Mouse (Mus musculus): Measurements from ENCODE around the gene Fmo4. TPM values are rescaled to one million over a fixed set of nuclear protein-coding genes. Genes with fewer than 3 reads are reported as not detected.
A peak's percentile ranks its signal among the peaks of the same experiment; 100 is the strongest.

The Fmo4 gene
- under 1 TPM in 1 of 2 experiments, not detected in 1; 0.27 TPM for total RNA-seq (2021)

DNA sequence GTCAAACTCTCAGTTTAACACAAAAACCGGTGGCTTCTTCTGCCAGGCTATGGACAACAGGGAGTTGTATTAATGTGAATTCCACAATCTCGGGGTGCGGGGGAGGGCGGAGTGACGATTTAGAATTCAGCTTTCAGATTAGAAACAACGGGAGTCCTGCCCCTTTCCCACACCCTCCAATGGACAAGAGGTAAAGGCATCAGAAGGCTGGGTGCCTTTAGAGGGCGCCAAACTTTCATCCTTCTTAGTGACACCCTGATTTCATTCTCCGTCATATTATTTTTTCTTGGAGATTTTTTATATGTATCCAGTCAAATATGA, at the start of gene Fmo4:
TSS of gene Fmo4 (minus strand) at position 137 of the 321 bp plus-strand sequence.
- intact Hi-C loops (cut with DNase I): loop anchor here (5.0 kb wide), 1 partner anchor 244 kb away; no protein-coding TSS in a partner anchor
- DNase-seq: peak; percentile 55 to 59

DNA sequence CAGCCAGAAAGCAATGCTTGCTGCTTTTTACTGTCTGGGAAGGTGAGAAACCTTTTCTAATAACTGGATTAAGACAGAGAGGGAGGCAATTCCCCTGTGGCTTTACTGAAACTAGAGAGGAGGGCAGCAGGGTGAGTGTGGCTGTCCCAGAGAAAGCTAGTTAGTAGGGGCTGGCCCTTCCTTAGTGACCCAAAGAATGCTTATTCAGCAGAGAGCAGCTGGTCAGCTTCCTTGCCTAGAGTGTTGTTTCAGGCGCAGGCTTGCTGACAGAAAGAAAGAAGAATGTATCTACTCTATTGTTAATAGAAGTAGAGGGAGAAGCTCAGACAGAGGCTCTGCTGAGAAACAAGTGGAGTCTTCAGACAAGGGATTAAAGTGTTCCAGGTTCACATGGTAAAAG, 48.6 kb upstream of the Fmo4 start:
- intact Hi-C loops (cut with DNase I): no loop called here
- no peak for DNase-seq

DNA sequence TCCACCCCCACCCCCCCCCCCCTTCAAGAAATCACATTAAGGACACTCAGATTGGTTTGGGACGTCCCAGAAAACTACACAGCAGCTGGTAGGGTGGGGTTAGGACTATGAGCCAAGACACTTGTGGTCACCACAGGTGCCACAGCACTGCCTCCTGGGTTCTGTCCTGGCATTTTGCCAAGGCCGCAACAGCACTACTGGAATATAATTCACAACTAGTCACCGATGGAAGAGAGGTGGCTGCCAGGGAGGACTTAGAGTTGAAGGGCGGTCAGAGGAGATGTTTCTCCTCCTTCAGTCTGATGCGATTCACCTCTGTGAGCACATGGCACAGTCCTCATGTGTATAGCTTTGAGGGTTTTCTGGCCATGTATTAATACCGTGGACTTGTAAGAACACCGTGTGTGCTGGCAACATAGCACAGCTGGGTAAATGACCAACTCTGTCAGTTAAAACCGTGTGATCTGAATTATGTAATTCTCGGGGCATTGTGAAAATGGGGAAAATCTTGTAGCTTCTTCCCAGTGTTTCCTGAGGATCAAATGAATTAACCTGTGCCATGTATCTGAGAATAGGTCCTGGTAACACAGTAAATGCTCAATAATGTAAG, 46.3 kb upstream of the Fmo4 start:
- intact Hi-C loops (cut with DNase I): no loop called here
- DNase-seq: no peak

DNA sequence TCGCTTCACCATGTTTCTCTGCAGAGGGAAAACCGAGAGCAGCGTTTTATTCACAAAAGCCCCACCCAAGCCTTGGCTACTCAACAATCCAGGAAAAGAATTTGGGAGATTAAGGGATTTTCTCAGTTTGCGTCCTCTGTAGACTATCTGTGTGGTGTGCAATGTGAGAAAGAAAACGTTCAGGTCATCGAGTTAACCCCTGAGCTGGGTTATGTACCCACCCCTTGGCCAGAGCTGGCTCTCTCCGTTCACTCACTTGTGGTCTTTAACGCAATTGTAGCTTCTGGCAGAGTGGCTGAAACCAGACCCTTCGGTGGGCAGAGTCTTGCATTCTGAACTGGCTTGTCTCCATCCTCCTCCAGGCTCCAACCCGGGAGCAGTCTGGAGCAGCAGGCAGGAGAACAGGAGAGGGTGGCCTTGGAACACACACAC, 45.8 kb upstream of the Fmo4 start:
- intact Hi-C loops (cut with DNase I): no loop called here
- peak in 1 of 2 experiments; percentile 24 for DNase-seq

DNA sequence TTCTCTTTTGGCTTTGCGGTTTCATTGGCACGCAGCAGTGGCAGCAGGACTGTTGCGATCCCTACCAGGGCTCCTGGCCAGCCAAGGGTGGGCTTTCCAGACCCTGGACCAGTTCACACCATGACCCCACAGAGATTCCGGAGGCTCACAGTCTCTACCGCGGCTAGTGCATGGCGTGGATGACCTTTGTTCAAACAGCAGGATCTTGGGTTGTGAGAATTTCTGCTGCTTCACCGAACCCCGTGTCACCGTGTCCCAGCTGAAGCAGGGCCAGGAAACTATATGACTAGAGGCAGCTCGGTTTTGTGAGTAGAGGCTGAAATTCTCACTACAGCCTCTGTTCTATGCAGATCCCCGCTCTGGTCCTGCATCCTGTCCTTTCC, 45.0 kb upstream of the Fmo4 start:
- intact Hi-C loops (cut with DNase I): no loop called here
- DNase-seq: peak; percentile 27 to 38

DNA sequence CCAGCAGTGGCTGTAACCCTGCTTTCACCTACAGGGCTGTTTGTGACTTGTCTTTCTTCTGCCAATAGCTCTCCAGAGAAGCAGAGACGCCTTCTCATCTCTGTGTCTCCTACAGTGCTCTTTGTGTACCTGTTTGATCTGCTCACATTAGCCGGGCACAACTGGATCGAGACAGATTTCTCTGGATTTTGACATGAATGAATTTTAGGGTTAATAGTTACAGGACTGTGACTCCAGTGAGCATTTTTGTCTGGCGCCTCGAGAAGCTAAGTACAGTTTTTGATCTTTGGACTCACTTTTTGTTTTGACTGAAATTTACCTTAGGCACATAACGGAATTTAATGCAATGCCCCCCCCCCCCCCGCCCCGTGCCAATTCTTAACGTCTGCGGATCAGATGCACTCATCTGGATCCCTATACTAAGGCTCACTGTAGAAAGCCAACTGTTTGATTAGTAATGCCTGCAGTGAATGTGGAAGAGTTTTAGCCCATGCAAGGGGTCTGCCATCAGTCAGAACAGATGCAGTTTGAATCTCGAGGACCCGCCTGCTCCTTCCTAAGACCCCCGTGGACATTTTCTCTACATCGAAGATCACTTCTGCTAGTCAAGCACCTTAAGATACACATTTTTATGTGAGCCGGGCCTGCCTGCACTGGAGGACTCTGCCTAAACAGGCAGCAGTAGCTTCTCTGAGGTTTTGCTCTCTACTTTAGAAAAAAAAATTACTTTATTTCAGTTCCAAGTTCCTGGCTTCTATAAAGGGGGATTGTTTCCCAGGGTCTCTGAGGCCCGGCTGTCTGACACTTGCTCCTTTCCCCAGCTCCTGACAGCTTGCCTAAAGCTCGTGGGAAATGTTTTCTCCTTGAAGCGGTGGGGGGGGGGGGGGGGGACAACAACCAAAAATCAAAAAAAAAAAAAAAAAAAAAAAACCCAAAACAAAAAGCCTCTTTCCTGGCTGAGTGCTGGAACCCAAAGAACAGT, 44.3 kb upstream of the Fmo4 start:
- intact Hi-C loops (cut with DNase I): no loop called here
- no peak for DNase-seq

DNA sequence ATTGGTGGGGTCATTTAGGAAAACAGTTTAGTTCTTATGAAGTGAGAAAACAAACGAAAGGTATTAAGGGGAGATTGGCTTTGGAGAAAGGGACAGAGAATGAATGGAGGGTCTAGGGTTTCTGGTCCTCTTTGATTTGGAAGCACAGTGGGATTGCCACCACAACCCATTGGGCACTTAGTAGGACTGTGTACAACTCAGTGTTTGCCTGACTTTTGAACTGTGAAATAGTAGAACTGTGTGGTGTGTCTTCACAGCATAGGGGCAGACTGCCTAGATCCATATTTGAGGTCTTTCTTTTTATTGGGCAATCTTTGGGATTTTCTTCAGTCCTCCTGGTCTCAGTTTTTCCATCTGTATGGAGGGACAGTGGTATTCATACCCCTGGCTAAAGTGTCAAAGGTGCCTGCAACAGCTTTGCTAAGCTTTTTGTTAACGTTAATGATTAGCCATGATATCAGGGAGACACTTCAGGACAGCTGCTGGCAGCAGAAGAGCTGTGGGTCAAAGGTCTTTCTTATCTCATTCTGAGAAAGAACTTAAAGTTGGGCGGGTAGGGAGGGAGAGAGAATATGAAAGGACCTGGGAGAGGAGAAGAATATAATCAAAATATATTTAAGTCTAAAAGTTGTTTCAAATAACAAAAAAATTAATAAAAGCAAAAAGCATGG, 40.2 kb upstream of the Fmo4 start:
- DNase-seq: no peak
- intact Hi-C loops (cut with DNase I): no loop called here

DNA sequence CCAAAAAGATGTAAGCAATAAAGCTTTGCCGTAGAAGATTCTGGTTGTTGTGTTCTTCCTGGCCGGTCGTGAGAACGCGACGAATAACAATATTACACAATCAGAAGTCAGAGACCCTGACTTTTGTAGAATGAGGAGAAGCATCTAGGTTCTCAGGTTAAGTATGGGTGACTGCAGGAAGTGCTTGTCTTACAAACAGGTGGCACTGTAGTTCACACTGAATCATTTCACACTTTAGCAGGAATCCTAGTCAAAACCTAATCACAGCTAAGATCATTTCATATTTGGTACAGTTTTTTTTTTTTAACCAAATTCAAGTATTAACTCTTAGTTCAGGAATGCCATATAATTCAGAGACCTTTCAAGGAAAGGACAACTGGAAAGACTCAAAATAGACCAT, 33.8 kb upstream of the Fmo4 start:
- intact Hi-C loops (cut with DNase I): no loop called here
- DNase-seq: no peak

DNA sequence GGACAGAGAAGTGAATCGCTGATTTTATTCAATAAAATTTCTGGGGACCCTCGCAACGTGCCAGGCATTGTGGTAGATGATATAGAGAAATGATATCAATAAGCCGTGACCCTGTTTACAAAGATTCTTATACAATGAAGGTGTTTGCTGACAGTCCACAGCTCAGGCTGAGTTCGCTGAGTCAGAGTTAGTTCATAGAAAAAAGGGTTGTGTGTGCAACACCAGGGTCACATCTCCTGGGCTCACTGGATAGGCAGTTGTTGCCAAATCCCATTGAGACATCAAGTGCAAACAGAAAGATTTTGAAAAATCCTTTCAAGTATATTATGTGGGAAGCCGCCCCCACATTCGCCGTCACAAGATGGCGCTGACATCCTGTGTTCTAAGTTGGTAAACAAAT, 26.4 kb upstream of the Fmo4 start:
- DNase-seq: no peak
- intact Hi-C loops (cut with DNase I): no loop called here

DNA sequence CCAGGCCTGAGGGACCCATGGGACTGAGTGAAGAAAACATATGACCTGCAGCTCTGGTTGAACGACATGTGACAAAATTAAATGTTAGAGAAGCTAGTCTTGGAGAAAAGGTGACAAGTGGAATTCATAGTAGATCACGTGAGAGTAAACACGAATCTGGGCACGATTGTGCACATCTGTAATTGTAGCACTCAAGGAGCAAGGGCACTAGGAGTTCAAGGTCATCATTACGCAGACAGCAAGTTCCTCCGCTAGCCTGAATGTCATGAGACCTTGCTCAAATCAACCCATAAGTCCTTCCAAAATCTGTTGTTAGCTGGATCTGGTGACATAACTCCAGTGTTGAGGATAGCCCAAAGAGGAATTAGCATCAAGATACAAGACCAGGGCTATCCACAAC, 25.2 kb upstream of the Fmo4 start:
- DNase-seq: no peak
- intact Hi-C loops (cut with DNase I): no loop called here

DNA sequence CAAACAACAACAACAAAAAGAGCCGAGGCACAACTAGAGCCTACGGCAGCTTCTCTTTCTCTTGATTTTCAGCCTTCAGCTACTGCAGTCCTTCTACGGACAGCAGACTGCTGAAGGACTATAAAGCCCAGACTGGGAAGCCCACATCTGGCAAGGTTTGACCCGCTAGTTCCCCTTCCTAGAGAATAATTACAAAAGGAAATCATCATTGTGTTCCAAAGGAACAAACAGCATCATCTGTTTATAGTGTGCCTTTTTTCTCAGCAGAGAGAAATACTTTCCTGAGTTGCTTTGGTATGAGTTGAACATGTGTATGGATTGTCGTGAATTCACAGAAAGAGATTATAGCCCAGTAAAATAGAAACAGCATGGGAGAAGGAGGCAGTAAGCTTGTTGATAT, 20.6 kb upstream of the Fmo4 start:
- no peak for DNase-seq
- intact Hi-C loops (cut with DNase I): no loop called here

DNA sequence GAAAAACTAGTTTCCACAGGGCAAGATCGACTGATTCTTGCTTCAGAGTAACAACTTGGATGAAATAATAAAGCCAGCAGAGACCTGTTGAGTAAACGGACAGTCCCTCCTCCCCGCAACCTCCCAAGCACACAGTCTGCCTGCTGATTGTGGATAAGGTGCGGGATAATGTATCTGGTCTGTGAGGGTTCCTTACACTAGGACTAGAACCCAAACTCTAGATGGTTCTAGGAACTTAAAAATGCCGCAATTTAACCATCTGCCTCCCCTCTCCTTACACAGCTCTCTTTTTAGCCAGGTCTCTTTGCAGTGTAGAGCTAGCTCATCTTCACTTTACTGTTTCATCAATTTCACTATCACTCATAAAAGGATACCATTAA, 18.8 kb upstream of the Fmo4 start:
- intact Hi-C loops (cut with DNase I): no loop called here
- DNase-seq: no peak

DNA sequence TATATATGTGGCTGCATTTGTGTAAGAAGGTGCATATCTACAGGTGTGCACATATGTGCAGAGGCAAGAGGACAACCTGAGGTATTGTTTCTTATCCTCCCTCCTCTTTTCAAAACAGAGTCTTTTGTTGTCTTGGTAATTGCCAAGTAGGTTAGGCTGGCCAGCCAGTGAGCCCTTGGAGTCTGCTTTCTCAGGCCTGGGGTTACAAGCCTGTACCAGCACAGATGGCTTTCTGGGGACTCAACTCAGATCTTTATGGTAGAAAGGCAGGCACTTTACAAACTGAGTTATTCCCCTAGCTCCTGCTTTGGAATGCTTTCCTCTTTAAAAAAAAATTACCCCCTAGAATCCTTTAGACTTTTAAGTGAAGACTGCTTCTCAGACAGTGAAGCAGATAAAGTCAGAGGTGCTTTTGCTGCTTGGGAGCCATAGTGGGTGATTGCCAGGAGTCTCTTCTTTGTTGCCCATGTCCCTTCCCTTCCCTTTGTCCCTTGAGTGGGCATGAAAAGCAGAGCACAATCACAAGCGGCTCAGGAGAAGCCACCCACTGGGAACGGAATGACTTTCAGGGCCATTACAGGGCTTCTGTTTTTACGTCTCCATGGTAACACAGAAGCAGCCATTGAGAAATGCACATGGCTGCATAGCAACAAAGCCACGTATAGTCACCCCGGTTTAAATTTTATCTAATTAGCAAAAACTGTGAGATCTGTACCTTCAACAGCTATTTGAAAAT, 18.2 kb upstream of the Fmo4 start:
- DNase-seq: no peak
- intact Hi-C loops (cut with DNase I): no loop called here

DNA sequence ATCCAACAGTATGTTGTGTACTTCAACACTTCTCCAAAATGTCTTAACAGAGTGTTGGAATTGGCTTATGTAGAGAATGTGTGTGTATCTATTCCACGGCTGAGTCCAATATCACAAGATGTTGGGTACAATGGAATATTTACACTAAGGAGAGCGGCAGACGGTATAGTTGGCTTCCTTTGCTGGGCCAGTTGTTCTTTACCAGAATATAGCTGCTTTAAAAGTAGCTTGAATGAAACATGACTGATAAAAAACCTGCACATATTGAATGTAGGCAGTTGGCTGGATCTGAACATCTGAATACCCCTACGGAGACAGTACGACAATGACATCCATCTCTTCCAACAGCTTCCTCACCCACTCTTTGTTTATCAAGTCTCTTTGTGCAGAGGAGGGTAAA, 5.5 kb upstream of the Fmo4 start:
- DNase-seq: no peak
- intact Hi-C loops (cut with DNase I): loop anchor here (5.0 kb wide), 2 partner anchors 73 to 253 kb away; no protein-coding TSS in a partner anchor

DNA sequence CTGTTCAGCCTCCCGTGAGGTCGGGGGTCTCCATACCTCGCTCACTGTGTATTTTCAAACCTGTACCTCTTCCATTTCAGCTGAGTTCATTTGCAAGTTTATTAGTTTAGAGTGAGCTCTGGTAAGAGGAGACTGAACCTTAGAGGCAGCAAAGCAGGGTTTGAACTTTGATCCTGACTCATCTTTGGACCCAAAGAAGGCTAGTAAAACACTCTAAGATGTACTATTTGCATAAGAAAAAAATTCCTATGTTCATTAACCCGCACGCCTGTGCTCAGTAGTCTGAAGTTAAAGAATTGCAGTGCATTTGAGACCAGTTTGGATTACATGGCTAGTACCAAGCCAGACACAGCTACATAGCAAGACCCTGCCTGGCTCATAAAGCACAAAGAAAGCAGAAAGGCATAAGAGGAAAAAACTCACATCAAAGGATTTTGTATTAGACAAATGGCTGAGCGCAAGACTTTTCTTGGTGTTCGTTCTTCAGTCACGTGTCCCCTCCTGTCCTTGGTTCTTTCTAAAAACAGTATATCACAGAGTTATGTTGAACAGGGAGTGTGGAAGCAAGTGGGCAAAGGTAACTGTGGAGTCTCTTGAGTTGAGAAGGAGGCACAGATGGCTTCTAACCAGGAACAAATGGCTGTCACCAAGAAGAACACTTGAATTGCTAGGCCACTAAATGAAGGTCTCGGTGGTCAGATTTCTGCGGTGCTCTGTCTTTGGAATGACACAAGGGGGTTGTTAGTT, 1.8 kb upstream of the Fmo4 start:
- DNase-seq: no peak
- intact Hi-C loops (cut with DNase I): loop anchor here (5.0 kb wide), 2 partner anchors 77 to 257 kb away; no protein-coding TSS in a partner anchor

DNA sequence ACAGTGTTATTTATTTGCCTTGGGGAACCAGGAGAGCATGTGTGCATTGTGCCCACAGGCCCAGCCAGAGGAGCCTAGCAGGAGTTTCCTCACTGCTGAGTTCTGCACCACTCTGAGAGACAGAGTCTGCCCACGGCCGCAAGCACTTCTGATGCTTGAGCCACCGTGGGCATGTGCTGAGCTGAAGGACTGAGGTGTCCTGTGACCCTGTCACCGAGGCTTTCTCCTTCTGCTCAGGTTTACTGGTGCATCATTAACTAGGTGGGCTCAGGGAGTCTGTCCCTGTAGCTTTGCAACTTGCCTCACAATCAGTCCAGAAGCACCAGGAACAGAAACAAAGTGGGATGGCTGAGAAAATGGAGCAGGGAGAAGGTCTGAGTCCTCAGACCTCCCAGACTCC, 1.2 kb upstream of the Fmo4 start:
- DNase-seq: no peak
- intact Hi-C loops (cut with DNase I): loop anchor here (5.0 kb wide), 3 partner anchors 77 to 257 kb away; no protein-coding TSS in a partner anchor

DNA sequence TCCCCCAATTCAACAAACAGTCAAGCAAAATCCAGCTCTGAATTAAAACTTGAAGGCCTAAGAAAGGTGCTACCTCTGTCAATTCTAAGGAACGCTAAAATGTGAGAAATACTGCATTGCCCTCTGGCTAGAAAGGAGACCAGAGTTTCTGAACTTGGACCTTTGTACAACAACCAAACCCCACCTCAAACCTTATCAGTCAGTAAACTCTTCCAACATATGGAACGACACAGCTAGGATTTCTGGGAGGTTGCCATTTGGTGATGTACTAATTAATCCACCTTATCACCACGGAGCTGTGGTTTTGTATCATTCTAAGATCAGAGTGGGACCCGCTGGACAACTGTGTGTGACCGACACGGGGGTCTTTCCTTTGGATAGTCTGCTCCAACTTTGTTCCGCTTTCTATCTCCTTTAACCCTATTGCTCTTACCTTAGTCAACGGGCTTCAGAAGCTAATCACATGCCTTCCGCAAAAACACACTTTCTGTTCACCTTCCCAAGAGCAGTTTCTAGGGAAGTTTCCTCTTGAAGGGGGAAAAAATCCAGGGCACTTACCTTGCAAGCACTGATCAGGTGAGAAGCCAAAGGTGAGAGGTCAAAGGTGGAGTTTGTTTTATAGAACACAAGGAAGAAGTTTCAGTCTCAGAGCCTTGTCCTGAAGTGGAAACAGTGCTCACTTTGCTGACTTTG, 483 bp downstream of the Fmo4 start:
- no peak for DNase-seq
- intact Hi-C loops (cut with DNase I): loop anchor here (5.0 kb wide), 1 partner anchor 244 kb away; no protein-coding TSS in a partner anchor

DNA sequence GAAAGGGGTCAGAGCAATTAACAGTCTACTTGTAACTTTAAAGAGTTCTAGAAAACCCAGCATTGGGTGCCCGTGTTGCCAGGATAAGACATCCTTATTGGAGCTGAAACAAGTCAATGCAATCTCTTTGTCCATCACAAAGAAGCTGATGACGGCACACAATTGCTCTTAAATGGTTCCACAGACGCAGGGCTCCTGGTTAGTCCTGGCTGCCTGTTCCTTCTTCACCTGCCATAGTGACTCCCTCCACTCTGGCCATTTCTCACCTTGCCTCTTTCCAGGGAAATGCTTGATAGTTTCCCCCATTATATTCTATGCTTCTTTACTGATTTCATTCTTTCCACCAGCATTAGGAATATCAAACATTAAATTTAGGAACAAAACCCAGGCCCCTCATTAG, 5.2 kb downstream of the Fmo4 start:
- no peak for DNase-seq
- intact Hi-C loops (cut with DNase I): no loop called here

DNA sequence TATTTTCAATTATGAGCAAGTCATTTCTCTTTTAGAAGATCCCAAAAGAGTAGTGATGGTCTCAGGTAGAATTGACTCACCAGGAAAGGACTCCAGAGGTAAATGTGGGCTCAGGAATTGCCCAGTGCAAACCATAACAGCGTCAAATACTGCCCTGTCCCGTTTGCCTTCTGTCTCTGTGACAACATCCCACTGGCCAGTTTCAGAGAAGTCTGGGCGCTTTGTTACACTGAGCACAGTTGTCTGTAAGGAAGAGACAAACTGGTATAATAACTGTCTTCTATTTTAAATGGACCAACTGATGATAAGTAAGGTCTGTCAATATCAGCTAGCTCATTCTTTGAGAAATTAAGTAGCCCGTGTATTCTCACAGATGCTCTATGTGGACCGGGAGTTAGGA, 6.3 kb downstream of the Fmo4 start:
- intact Hi-C loops (cut with DNase I): no loop called here
- DNase-seq: no peak
